Mouse (Mus musculus): ENCODE results near the gene Plb1. TPM values are rescaled to one million over a fixed set of nuclear protein-coding genes. Genes with fewer than 3 reads are reported as not detected.
A peak's percentile ranks its signal among the peaks of the same experiment; 100 is the strongest.

Plb1 gene
- polyA plus RNA-seq, 1 experiment = 148 TPM

DNA sequence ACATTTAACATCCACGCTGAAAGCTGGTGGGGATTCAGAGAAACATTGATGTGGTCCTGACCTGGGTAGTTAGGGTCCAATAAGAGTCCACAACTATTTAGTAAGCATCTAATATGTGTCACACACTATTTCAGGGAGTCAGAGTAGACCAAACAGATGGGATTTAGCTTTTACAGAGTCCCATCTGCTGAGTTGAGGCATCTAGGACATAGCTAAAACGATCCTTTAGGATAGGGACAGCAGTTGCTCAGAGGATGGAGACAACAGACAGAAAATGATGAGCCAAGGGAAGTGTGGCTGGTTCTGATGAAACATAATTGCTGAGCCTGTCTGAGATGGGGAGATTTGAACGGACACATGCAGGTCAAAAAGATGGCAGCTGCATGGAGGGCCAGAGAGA, 106.3 kb downstream of the Plb1 start:
- H3K4me1 ChIP-seq (ENCODE audit: control insufficient read depth, insufficient read depth, insufficient read length, low read length) = peaks cover 18% of the 10 kb centered on the region; the same call in 1 of the 2 replicates
- H3K27me3 ChIP-seq (ENCODE audit: control insufficient read depth, insufficient read depth, low read length) = no peaks in the 10 kb centered on the region
- H3K4me3 ChIP-seq (ENCODE audit: low read depth, low read length) = no peak overlapping the region
- no peaks in the 10 kb centered on the region for H3K36me3 ChIP-seq (ENCODE audit: control insufficient read depth, insufficient read depth, low read length)
- TF ChIP-seq POLR2A (IDR thresholded peaks at IDR 0.05; ENCODE audit: low read depth, low read length) (no peak), CTCF (IDR thresholded peaks at IDR 0.05; ENCODE audit: extremely low read depth, insufficient read length, insufficient replicate concordance, low read depth, low read length) (no peak)
- WGBS = 84% methylated on average over 3 of the region's 3 CpGs
- no peak overlapping the region for H3K27ac ChIP-seq (ENCODE audit: insufficient read depth, low read depth, low read length)

- no peak overlapping the region for H3K4me3 ChIP-seq (ENCODE audit: low read depth, low read length)
- H3K27me3 ChIP-seq (ENCODE audit: control insufficient read depth, insufficient read depth, low read length) = no peaks in the 10 kb centered on the region
- no peak overlapping the region for H3K27ac ChIP-seq (ENCODE audit: insufficient read depth, low read depth, low read length)
- WGBS = 82% methylated on average over 1 of the region's 1 CpGs
- TF ChIP-seq POLR2A (IDR thresholded peaks at IDR 0.05; ENCODE audit: low read depth, low read length) = no peak
- H3K4me1 ChIP-seq (ENCODE audit: control insufficient read depth, insufficient read depth, insufficient read length, low read length) = peaks cover 19% of the 10 kb centered on the region; the same call in 1 of the 2 replicates
- H3K36me3 ChIP-seq (ENCODE audit: control insufficient read depth, insufficient read depth, low read length) = no peaks in the 10 kb centered on the region
Measured at GRCm38 (mm10) chr5:32340246-32340645, 107.7 kb downstream of the Plb1 start.

- Histone ChIP-seq H3K36me3 (ENCODE audit: control insufficient read depth, insufficient read depth, low read length) (no peaks in the 10 kb centered on the region), H3K4me1 (ENCODE audit: control insufficient read depth, insufficient read depth, insufficient read length, low read length) (peaks cover 20% of the 10 kb centered on the region; the same call in 1 of the 2 replicates), H3K27ac (ENCODE audit: insufficient read depth, low read depth, low read length) (no peak overlapping the region), H3K27me3 (ENCODE audit: control insufficient read depth, insufficient read depth, low read length) (no peaks in the 10 kb centered on the region), H3K4me3 (ENCODE audit: low read depth, low read length) (no peak overlapping the region)
- WGBS = 72% methylated on average over 5 of the region's 5 CpGs
- TF ChIP-seq CTCF (IDR thresholded peaks at IDR 0.05; ENCODE audit: extremely low read depth, insufficient read length, insufficient replicate concordance, low read depth, low read length) = no peak
- TF ChIP-seq POLR2A (IDR thresholded peaks at IDR 0.05; ENCODE audit: low read depth, low read length) = no peak
Measured at GRCm38 (mm10) chr5:32342711-32343285, 110.3 kb downstream of the Plb1 start.

DNA sequence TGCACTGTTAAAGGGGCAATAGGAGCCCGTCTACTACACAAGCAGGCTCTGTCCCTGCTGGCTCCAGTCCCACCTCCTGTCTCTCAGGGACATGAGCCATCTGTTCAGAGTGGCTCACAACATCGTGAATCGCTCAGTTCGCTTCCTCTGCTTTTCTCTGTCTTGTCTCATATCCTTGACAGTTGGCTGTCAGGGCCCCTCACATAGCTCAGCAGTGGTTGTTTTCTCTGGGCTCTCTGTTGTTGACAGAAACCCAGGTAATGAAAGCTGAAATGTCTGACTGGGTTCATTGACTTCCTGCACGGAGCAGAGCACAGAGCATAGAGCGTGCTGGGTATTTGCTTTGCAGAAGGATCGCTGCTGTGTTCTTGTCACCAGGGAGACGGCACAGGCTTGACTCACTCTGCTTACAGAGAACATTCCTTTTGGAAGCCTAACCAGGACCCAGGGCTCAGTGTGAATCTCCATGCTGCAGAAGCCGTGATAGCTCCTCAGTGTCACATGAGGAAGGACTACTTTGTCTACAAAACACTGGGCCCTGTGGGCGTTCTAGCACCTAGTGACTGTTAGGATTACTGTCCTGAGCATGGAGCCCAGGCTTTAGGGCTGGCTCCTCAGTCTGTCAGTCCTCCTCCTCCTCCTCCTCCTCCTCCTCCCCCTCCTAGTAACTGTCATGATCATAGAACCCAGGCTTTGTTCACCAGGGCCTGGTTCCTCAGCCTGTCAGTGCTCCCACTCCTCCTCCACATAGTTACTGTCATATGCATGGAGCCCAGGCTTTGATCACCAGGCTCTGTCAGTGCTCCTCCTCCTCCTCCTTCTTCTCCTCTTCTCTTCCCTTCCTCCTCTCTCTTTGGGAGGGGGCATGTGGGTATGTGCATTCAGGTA, 113.8 kb downstream of the Plb1 start:
- Histone ChIP-seq H3K36me3 (ENCODE audit: control insufficient read depth, insufficient read depth, low read length) (no peaks in the 10 kb centered on the region; the same call in 1 of the 2 replicates), H3K27ac (ENCODE audit: insufficient read depth, low read depth, low read length) (peak overlapping the region; percentile 70), H3K4me3 (ENCODE audit: low read depth, low read length) (peak overlapping the region; percentile 3; the same call in 1 of the 2 replicates), H3K4me1 (ENCODE audit: control insufficient read depth, insufficient read depth, insufficient read length, low read length) (peaks cover 14% of the 10 kb centered on the region; the same call in 1 of the 2 replicates), H3K27me3 (ENCODE audit: control insufficient read depth, insufficient read depth, low read length) (no peaks in the 10 kb centered on the region)
- TF ChIP-seq CTCF (IDR thresholded peaks at IDR 0.05; ENCODE audit: extremely low read depth, insufficient read length, insufficient replicate concordance, low read depth, low read length) = no peak
- no peak for TF ChIP-seq POLR2A (IDR thresholded peaks at IDR 0.05; ENCODE audit: low read depth, low read length)
- WGBS = 40% methylated on average over 10 of the region's 10 CpGs

- H3K4me3 ChIP-seq (ENCODE audit: low read depth, low read length) = no peak overlapping the region
- no peaks in the 10 kb centered on the region for H3K27me3 ChIP-seq (ENCODE audit: control insufficient read depth, insufficient read depth, low read length)
- TF ChIP-seq CTCF (IDR thresholded peaks at IDR 0.05; ENCODE audit: extremely low read depth, insufficient read length, insufficient replicate concordance, low read depth, low read length) (no peak), POLR2A (IDR thresholded peaks at IDR 0.05; ENCODE audit: low read depth, low read length) (no peak)
- 84% methylated on average over 3 of the region's 3 CpGs for WGBS
- H3K27ac ChIP-seq (ENCODE audit: insufficient read depth, low read depth, low read length) = peak overlapping the region; percentile 64
- H3K36me3 ChIP-seq (ENCODE audit: control insufficient read depth, insufficient read depth, low read length) = no peaks in the 10 kb centered on the region; the same call in 1 of the 2 replicates
- peaks cover 9% of the 10 kb centered on the region; the same call in 1 of the 2 replicates for H3K4me1 ChIP-seq (ENCODE audit: control insufficient read depth, insufficient read depth, insufficient read length, low read length)
Measured at GRCm38 (mm10) chr5:32349718-32350117, 117.2 kb downstream of the Plb1 start.

- H3K4me3 ChIP-seq (ENCODE audit: low read depth, low read length) = no peak overlapping the region
- no peaks in the 10 kb centered on the region for H3K27me3 ChIP-seq (ENCODE audit: control insufficient read depth, insufficient read depth, low read length)
- peak overlapping the region; percentile 49 for H3K27ac ChIP-seq (ENCODE audit: insufficient read depth, low read depth, low read length)
- WGBS = 83% methylated on average over 3 of the region's 3 CpGs
- TF ChIP-seq CTCF (IDR thresholded peaks at IDR 0.05; ENCODE audit: extremely low read depth, insufficient read length, insufficient replicate concordance, low read depth, low read length) (no peak), POLR2A (IDR thresholded peaks at IDR 0.05; ENCODE audit: low read depth, low read length) (no peak)
- peaks cover 3% of the 10 kb centered on the region; the same call in 1 of the 2 replicates for H3K4me1 ChIP-seq (ENCODE audit: control insufficient read depth, insufficient read depth, insufficient read length, low read length)
- H3K36me3 ChIP-seq (ENCODE audit: control insufficient read depth, insufficient read depth, low read length) = no peaks in the 10 kb centered on the region; the same call in 1 of the 2 replicates
Measured at GRCm38 (mm10) chr5:32350551-32351256, 118.2 kb downstream of the Plb1 start.

Measured in small intestine, adult 2 months (tissue).